In the genomic region with DNA sequence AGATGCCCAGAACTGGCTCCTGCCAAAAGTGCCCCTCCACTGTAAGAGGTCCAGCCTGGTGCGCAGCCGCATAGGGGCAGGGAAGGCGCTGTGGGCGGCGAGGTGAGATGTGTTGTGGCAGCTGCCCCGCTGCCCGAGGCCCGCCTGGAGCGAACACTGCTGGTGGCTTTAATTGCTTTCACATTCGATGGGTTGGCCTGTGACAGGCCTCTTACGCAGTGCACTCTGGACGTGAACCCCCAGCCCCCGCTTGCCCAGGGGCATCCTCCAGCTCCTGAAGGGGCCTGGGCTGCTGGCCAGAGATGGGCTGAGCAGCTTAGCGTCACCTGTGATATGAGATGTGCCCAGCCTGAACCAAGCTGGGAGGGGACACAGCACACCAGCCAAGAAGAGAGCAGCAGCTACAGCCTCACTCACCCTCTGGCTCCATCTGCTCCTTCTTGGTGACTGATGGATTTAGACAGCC, we compare ENCODE assay signal across 18 mouse cellular contexts. TPM values are rescaled to one million over a fixed set of nuclear protein-coding genes. Genes with fewer than 3 reads are reported as not detected.
DNase-seq lines count a peak whose midpoint lies in the region; ATAC-seq lines count a peak whose summit lies in the region.
"Had no signal": no experiment of that assay in that cellular context is flagged by ENCODE, and none has a peak within 500 bp of the region (broad histone marks: within the 10 kb centered on the region; RNA-seq: fewer than 3 reads in every experiment).

No protein-coding gene starts in this region.

- H3K36me3 ChIP-seq in embryonic facial prominence, embryonic 14.5 days (ENCODE audit: control insufficient read depth, insufficient read depth, low read length) = peaks cover 45% of the 10 kb centered on the region; the same call in 1 of the 2 replicates
- H3K36me3 ChIP-seq in embryonic facial prominence, embryonic 10.5 days (replicated peaks) = peaks cover 61% of the 10 kb centered on the region
- peaks cover 46% of the 10 kb centered on the region for H3K36me3 ChIP-seq in liver, embryonic 12.5 days
- peaks cover 5% of the 10 kb centered on the region; the same call in 1 of the 2 replicates for H3K36me3 ChIP-seq in liver, embryonic 11.5 days (ENCODE audit: control insufficient read depth, insufficient read depth, low read length)

- no peaks in the 10 kb centered on the region for H3K9me3 ChIP-seq in embryonic facial prominence, embryonic 14.5 days (ENCODE audit: control insufficient read depth, low read length)
- H3K9me3 ChIP-seq in embryonic facial prominence, embryonic 10.5 days = no peaks in the 10 kb centered on the region
- H3K9me3 ChIP-seq in liver, embryonic 12.5 days (replicated peaks) = no peaks in the 10 kb centered on the region
- no peaks in the 10 kb centered on the region for H3K9me3 ChIP-seq in liver, embryonic 11.5 days (ENCODE audit: control insufficient read depth, low read length)
- H3K9me3 ChIP-seq: midbrain, embryonic 12.5 days; neural tube, embryonic 13.5 days had no signal

- H3K4me1 ChIP-seq in embryonic facial prominence, embryonic 14.5 days (ENCODE audit: control insufficient read depth, insufficient read depth, low read length) = no peaks in the 10 kb centered on the region
- H3K4me1 ChIP-seq in embryonic facial prominence, embryonic 10.5 days = peaks cover 19% of the 10 kb centered on the region
- H3K4me1 ChIP-seq in liver, embryonic 12.5 days = peaks cover 44% of the 10 kb centered on the region
- H3K4me1 ChIP-seq in liver, embryonic 11.5 days (replicated peaks; ENCODE audit: control insufficient read depth, insufficient read depth, low read length) = peaks cover 24% of the 10 kb centered on the region
- H3K4me1 ChIP-seq: midbrain, embryonic 12.5 days; neural tube, embryonic 13.5 days had no signal

- H3K9ac ChIP-seq in embryonic facial prominence, embryonic 14.5 days (ENCODE audit: low read depth, low read length) = no peak overlapping the region
- H3K9ac ChIP-seq in liver, embryonic 12.5 days = no peak overlapping the region
- no peak overlapping the region for H3K9ac ChIP-seq in liver, embryonic 11.5 days (ENCODE audit: low read depth, low read length)
- H3K9ac ChIP-seq: liver, embryonic 14.5 days; midbrain, embryonic 12.5 days; neural tube, embryonic 13.5 days had no signal

- no peak overlapping the region for H3K4me2 ChIP-seq in embryonic facial prominence, embryonic 14.5 days (ENCODE audit: low read depth, low read length)
- no peak overlapping the region for H3K4me2 ChIP-seq in liver, embryonic 12.5 days
- H3K4me2 ChIP-seq in liver, embryonic 11.5 days = no peak overlapping the region
- H3K4me2 ChIP-seq: midbrain, embryonic 12.5 days; neural tube, embryonic 13.5 days had no signal

- H3K27me3 ChIP-seq in embryonic facial prominence, embryonic 14.5 days (replicated peaks; ENCODE audit: control insufficient read depth, insufficient read depth, low read length) = peaks cover 11% of the 10 kb centered on the region
- peaks cover 27% of the 10 kb centered on the region for H3K27me3 ChIP-seq in embryonic facial prominence, embryonic 10.5 days (replicated peaks; ENCODE audit: low read depth, poor library complexity, severe bottlenecking)
- H3K27me3 ChIP-seq in liver, embryonic 12.5 days (replicated peaks) = peaks cover 23% of the 10 kb centered on the region
- H3K27me3 ChIP-seq in liver, embryonic 11.5 days (replicated peaks; ENCODE audit: control insufficient read depth, insufficient read depth, low read length) = peaks cover 14% of the 10 kb centered on the region

- H3K4me3 ChIP-seq in embryonic facial prominence, embryonic 14.5 days (ENCODE audit: low read depth, low read length) = no peak overlapping the region
- no peak overlapping the region for H3K4me3 ChIP-seq in embryonic facial prominence, embryonic 10.5 days
- H3K4me3 ChIP-seq in liver, embryonic 12.5 days = no peak overlapping the region
- H3K4me3 ChIP-seq in liver, embryonic 11.5 days (ENCODE audit: low read depth, low read length) = no peak overlapping the region
- H3K4me3 ChIP-seq: midbrain, embryonic 12.5 days; neural tube, embryonic 13.5 days had no signal

- peak; percentile 20; the same call in 1 of the 2 replicates for ATAC-seq in embryonic facial prominence, embryonic 14.5 days (ENCODE audit: low read depth)
- no peak for ATAC-seq in liver, embryonic 12.5 days
- ATAC-seq in liver, embryonic 11.5 days (replicated peaks; ENCODE audit: low FRiP score) = no peak
- ATAC-seq: activated CD4-positive, CD25-positive, alpha-beta regulatory T cell, adult 4 months had no signal

- WGBS in embryonic facial prominence, embryonic 14.5 days = 74% methylated on average over 10 of the region's 14 CpGs
- 79% methylated on average over 14 of the region's 14 CpGs for WGBS in embryonic facial prominence, embryonic 10.5 days
- WGBS in liver, embryonic 12.5 days (ENCODE audit: insufficient replicate concordance) = 97% methylated on average over 14 of the region's 14 CpGs
- 85% methylated on average over 14 of the region's 14 CpGs for WGBS in liver, embryonic 11.5 days

- DNase-seq in embryonic facial prominence, embryonic 14.5 days (ENCODE audit: low spot score) = peak; percentile 33
- DNase-seq in embryonic facial prominence, embryonic 10.5 days (ENCODE audit: low spot score) = no peak
- DNase-seq in liver, embryonic 11.5 days (ENCODE audit: low spot score) = no peak
- peak; percentile 80 for DNase-seq in cerebellum, adult 9-11 months
- DNase-seq in retina, embryonic 14.5 days (ENCODE audit: low spot score) = peak; percentile 56
- DNase-seq in ovary, postnatal 10 days (ENCODE audit: low spot score) = no peak
- DNase-seq: kidney, adult 2 months; kidney, postnatal 25 days; layer of hippocampus, adult 9-11 months; right cerebral cortex, adult 18-20 months had no signal

- H3K27ac ChIP-seq in embryonic facial prominence, embryonic 14.5 days (replicated peaks; ENCODE audit: low read depth, low read length) = no peak overlapping the region
- no peak overlapping the region for H3K27ac ChIP-seq in embryonic facial prominence, embryonic 10.5 days (replicated peaks)
- H3K27ac ChIP-seq in liver, embryonic 12.5 days = peak overlapping the region; percentile 53; the same call in 1 of the 2 replicates
- no peak overlapping the region for H3K27ac ChIP-seq in liver, embryonic 11.5 days (ENCODE audit: low read depth, low read length)
- H3K27ac ChIP-seq: midbrain, embryonic 12.5 days; neural tube, embryonic 13.5 days had no signal

RNA-seq across cellular contexts. Expression of a gene that starts 5.3 kb away (rescaled TPM):
- 0.16 TPM in 1 of 2 replicates, not detected in the other for polyA plus RNA-seq in embryonic facial prominence, embryonic 14.5 days (2014; fragmentation: Nextera tagmentation; extraction: Ambion mirVana)
- polyA plus RNA-seq in embryonic facial prominence, embryonic 10.5 days (2016; fragmentation: Nextera tagmentation; extraction: Ambion mirVana) = 0.35 and 0.36 TPM in 2 replicates
- 0.36 and 0.49 TPM in 2 replicates for polyA plus RNA-seq in liver, embryonic 12.5 days (2016; fragmentation: Nextera tagmentation; extraction: Ambion mirVana)
- polyA plus RNA-seq in liver, embryonic 11.5 days (2014; fragmentation: Nextera tagmentation; extraction: Ambion mirVana) = 0.68 and 0.85 TPM in 2 replicates
- polyA plus RNA-seq: activated CD4-positive, CD25-positive, alpha-beta regulatory T cell, adult 4 months; heart, embryonic 14.5 days; spleen, adult 2 months had no signal

RNA-seq across cellular contexts. Expression of a gene that starts 12.9 kb away (rescaled TPM):
- 0.99 TPM in 1 of 2 replicates, not detected in the other for polyA plus RNA-seq in embryonic facial prominence, embryonic 14.5 days (2014; fragmentation: Nextera tagmentation; extraction: Ambion mirVana)
- polyA plus RNA-seq in embryonic facial prominence, embryonic 10.5 days (2016; fragmentation: Nextera tagmentation; extraction: Ambion mirVana) = 0.88 TPM in 1 of 2 replicates, not detected in the other
- 5.0 and 7.3 TPM in 2 replicates for polyA plus RNA-seq in liver, embryonic 12.5 days (2016; fragmentation: Nextera tagmentation; extraction: Ambion mirVana)
- polyA plus RNA-seq in liver, embryonic 11.5 days (2014; fragmentation: Nextera tagmentation; extraction: Ambion mirVana) = 0.85 and 1.4 TPM in 2 replicates
- polyA plus RNA-seq: activated CD4-positive, CD25-positive, alpha-beta regulatory T cell, adult 4 months; embryonic facial prominence, embryonic 11.5 days; heart, embryonic 14.5 days; neural tube, embryonic 13.5 days had no signal

RNA-seq across cellular contexts. Expression of a gene that starts 12.9 kb away (rescaled TPM):
- 51.8 and 52.2 TPM in 2 replicates for polyA plus RNA-seq in embryonic facial prominence, embryonic 14.5 days (2014; fragmentation: Nextera tagmentation; extraction: Ambion mirVana)
- polyA plus RNA-seq in embryonic facial prominence, embryonic 10.5 days (2016; fragmentation: Nextera tagmentation; extraction: Ambion mirVana) = 62.9 and 69.3 TPM in 2 replicates
- polyA plus RNA-seq in liver, embryonic 12.5 days (2016; fragmentation: Nextera tagmentation; extraction: Ambion mirVana) = 161 and 171 TPM in 2 replicates
- polyA plus RNA-seq in liver, embryonic 11.5 days (2014; fragmentation: Nextera tagmentation; extraction: Ambion mirVana) = 137 and 139 TPM in 2 replicates

RNA-seq across cellular contexts. Expression of a gene that starts 28.0 kb away (rescaled TPM):
- polyA plus RNA-seq in embryonic facial prominence, embryonic 14.5 days (2014; fragmentation: Nextera tagmentation; extraction: Ambion mirVana) = 25.2 and 25.8 TPM in 2 replicates
- 34.3 and 40.1 TPM in 2 replicates for polyA plus RNA-seq in embryonic facial prominence, embryonic 10.5 days (2016; fragmentation: Nextera tagmentation; extraction: Ambion mirVana)
- polyA plus RNA-seq in liver, embryonic 12.5 days (2016; fragmentation: Nextera tagmentation; extraction: Ambion mirVana) = 20.4 and 21.3 TPM in 2 replicates
- 23.0 and 27.4 TPM in 2 replicates for polyA plus RNA-seq in liver, embryonic 11.5 days (2014; fragmentation: Nextera tagmentation; extraction: Ambion mirVana)

RNA-seq across cellular contexts. Expression of a gene that starts 38.1 kb away (rescaled TPM):
- 17.1 and 19.7 TPM in 2 replicates for polyA plus RNA-seq in embryonic facial prominence, embryonic 14.5 days (2014; fragmentation: Nextera tagmentation; extraction: Ambion mirVana)
- 30.9 and 34.0 TPM in 2 replicates for polyA plus RNA-seq in embryonic facial prominence, embryonic 10.5 days (2016; fragmentation: Nextera tagmentation; extraction: Ambion mirVana)
- 9.9 and 11.8 TPM in 2 replicates for polyA plus RNA-seq in liver, embryonic 12.5 days (2016; fragmentation: Nextera tagmentation; extraction: Ambion mirVana)
- 9.9 and 10.7 TPM in 2 replicates for polyA plus RNA-seq in liver, embryonic 11.5 days (2014; fragmentation: Nextera tagmentation; extraction: Ambion mirVana)

Comparison
In these comparisons a context has a peak if more than half of its experiments do, and no peak if none do; other contexts are left out.
1. DNase-seq: peak in embryonic facial prominence, embryonic 14.5 days (single experiment), cerebellum, adult 9-11 months (single experiment) and retina, embryonic 14.5 days (single experiment); none in embryonic facial prominence, embryonic 10.5 days (single experiment), liver, embryonic 11.5 days (single experiment) and ovary, postnatal 10 days (single experiment).